Mouse (Mus musculus): ENCODE measurements around the gene Pde6d. TPM values are rescaled to one million over a fixed set of nuclear protein-coding genes. Genes with fewer than 3 reads are reported as not detected.

The Pde6d gene
- polyA plus RNA-seq, 1 experiment = 33.6 TPM

DNA sequence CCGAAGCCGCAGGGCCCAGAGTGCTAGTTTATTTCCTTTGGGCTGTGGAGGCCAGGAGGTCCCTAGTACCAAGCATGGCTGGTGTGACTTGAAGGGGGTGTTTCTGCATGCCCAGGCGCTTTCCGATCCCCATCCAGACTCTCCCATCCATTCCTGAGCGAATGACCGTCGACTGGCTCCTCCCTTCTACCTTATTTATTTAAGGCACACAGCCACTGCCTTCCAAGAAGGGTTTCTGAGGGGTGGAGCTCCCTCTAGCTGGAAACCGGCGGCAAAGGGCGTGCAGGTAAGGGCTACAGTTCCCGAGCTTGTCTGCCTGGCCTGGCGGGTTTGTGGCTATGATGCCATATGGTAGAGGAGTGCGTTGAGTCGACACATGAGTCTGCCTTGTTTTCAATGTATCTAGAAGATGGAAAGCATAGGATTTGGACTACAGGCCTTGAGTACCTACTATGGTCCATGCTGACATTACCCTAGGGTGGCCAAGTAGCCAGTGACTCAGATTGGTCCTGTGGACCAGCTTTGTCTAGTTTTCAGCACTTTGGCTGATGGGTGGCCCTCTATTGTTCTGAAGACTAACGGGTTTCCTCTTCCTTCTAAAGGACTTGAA, 53.8 kb downstream of the Pde6d start:
- no peak for TF ChIP-seq POLR2A (IDR thresholded peaks at IDR 0.05; ENCODE audit: borderline replicate concordance, low read depth, low read length)
- peak; percentile 7 for TF ChIP-seq CTCF (IDR thresholded peaks at IDR 0.05; ENCODE audit: low read depth, low read length)
- Histone ChIP-seq H3K4me3 (ENCODE audit: insufficient read depth, low read length) (peak overlapping the region; percentile 97), H3K27ac (ENCODE audit: insufficient read depth, low read depth, low read length) (peak overlapping the region; percentile 84), H3K4me1 (ENCODE audit: control insufficient read depth, insufficient read depth, low read length) (peaks cover 8% of the 10 kb centered on the region)

- TF ChIP-seq CTCF (IDR thresholded peaks at IDR 0.05; ENCODE audit: low read depth, low read length) (peak; percentile 59), POLR2A (IDR thresholded peaks at IDR 0.05; ENCODE audit: borderline replicate concordance, low read depth, low read length) (no peak)
- H3K27ac ChIP-seq (ENCODE audit: insufficient read depth, low read depth, low read length) = peak overlapping the region; percentile 84
- peaks cover 14% of the 10 kb centered on the region for H3K4me1 ChIP-seq (ENCODE audit: control insufficient read depth, insufficient read depth, low read length)
- peak overlapping the region; percentile 97 for H3K4me3 ChIP-seq (ENCODE audit: insufficient read depth, low read length)
Measured at GRCm38 (mm10) chr1:86527599-86528486, 54.6 kb downstream of the Pde6d start.

DNA sequence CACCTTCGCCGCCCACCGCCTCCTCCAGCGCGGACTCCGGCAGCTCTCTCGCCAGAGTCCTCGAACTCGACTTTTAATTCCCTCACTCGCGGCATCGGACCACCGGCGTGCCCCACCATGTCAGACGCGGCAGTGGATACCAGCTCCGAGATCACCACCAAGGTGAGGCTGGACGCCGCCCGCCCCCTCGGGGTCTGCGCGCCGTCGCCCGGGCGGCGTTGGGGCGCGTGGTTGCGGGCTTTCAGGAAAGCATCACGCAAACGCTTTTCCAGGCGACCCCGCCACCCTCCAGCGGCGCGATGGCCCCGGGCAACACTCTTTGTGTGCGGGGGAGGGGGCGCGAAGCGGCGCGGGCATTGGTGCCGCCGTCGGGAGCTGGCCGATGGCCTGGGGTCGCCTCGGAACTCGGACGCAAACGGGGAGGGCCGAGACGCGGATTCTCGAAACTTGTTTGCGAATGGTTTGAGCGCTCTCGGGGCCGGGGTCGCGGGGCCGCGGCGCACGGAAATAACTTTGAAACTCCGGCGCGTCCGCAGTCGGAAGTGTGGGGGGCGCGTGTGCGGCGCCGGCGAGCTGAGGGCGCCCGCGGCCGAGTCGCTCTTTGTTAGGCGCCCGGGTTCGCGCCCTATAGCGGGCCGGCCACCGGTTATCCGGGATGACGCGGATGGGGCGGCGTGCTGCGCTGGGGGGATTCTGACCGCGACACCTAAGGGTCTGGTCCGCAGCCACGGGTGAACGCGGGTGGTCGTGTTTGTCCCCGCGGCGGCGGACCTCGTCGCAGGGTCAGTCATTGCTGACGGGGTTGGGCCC, 55.4 kb downstream of the Pde6d start:
- Histone ChIP-seq H3K4me1 (ENCODE audit: control insufficient read depth, insufficient read depth, low read length) (peaks cover 19% of the 10 kb centered on the region), H3K27ac (ENCODE audit: insufficient read depth, low read depth, low read length) (peak overlapping the region; percentile 84), H3K4me3 (ENCODE audit: insufficient read depth, low read length) (peak overlapping the region; percentile 97)
- TF ChIP-seq POLR2A (IDR thresholded peaks at IDR 0.05; ENCODE audit: borderline replicate concordance, low read depth, low read length) = no peak; the same call in 1 of the 2 replicates
- no peak for TF ChIP-seq CTCF (IDR thresholded peaks at IDR 0.05; ENCODE audit: low read depth, low read length)

DNA sequence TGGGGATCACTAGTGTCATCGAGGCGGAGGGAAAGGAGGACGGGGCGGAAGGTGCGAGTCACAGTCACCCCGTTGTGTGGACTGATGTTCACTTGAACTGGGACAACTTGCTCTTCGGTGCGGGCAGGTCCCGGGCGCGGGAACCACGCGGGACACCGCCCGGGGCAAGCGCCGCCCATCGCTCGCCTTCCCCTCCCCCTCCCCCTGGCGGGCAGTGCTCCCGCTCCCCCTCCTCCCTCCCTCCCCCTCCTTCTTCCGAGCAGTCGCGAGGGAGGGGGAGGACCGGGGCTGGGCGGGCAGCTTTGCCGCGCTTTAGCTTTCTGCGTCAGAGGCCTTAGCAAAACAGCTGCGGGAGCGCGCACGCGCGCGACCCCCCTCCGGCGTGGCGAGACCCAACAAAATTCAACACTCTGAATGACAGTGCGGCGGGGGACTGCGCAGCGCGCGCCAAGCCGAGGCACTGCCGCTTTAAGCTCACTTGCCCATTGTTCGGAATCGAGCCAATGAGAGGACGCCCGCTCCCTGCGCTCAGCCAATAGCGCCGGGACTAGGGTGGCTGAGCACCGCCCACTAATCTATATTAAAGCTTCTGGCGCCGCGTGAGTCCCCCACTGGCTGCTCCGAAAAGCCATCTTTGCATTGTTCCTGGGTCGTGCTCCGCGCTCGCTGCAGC, 56.2 kb downstream of the Pde6d start, which contains the start of gene Ptma:
Ptma (plus strand) TSS at position 611 of the 673 bp plus-strand sequence.
- Histone ChIP-seq H3K4me3 (ENCODE audit: insufficient read depth, low read length) (peak within 1 kb of the TSS; percentile 97), H3K27ac (ENCODE audit: insufficient read depth, low read depth, low read length) (peak within 1 kb of the TSS; percentile 94), H3K4me1 (ENCODE audit: control insufficient read depth, insufficient read depth, low read length) (peaks cover 20% of the 10 kb centered on the region)
- 0 out of 2 replicates have a peak, but pooled peaks have one; percentile 41 for TF ChIP-seq POLR2A (IDR thresholded peaks at IDR 0.05; ENCODE audit: borderline replicate concordance, low read depth, low read length)
- TF ChIP-seq CTCF (IDR thresholded peaks at IDR 0.05; ENCODE audit: low read depth, low read length) = no peak

- H3K27ac ChIP-seq (ENCODE audit: insufficient read depth, low read depth, low read length) = peak overlapping the region; percentile 94
- TF ChIP-seq POLR2A (IDR thresholded peaks at IDR 0.05; ENCODE audit: borderline replicate concordance, low read depth, low read length) (no peak), CTCF (IDR thresholded peaks at IDR 0.05; ENCODE audit: low read depth, low read length) (peak; percentile 44)
- H3K4me3 ChIP-seq (ENCODE audit: insufficient read depth, low read length) = peak overlapping the region; percentile 57
- peaks cover 20% of the 10 kb centered on the region for H3K4me1 ChIP-seq (ENCODE audit: control insufficient read depth, insufficient read depth, low read length)
Measured at GRCm38 (mm10) chr1:86525499-86526115, 56.8 kb downstream of the Pde6d start.

DNA sequence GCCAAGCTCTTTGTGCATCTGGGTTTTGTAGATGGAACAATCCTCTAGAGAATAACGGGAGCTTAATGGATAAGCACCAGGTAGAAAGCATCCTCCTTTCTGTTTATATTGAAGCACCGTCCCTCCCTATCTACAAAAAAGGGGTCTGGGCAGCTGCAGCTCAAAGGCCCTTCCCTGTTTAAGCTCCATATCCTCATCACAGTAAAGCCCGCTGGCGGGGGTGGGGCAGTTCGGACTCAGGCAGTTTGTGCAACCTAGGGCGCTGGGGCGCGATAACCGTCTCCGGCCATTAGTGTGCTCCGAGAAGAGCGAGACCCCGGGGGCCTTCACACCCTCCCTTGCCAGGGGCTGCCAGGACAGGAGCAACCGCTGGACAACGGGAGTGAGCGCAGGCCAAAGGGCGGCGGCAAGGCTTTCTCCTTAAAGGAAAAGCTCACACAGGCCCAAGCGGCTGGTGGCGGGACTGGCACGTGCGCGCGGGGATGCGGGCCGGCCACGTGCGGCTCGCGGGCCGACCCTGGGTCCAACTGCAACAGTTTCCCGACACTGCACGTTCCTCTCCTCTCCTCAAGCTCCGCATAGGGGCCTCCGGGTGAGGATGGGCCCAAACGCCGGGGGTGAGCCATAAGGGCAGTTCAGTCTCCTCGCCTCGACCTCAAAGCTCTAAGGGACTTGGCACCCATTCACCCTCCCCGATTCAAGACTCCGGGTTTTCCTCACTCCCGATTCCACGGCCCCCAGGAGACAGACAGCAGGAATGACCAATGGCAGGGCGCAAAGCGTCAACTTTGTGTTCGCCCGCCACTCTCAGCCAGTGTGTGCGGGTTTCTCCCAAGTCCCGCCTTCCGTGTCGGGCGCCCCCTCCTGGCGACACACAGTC, 57.6 kb downstream of the Pde6d start:
- peaks cover 20% of the 10 kb centered on the region for H3K4me1 ChIP-seq (ENCODE audit: control insufficient read depth, insufficient read depth, low read length)
- TF ChIP-seq POLR2A (IDR thresholded peaks at IDR 0.05; ENCODE audit: borderline replicate concordance, low read depth, low read length) = no peak
- TF ChIP-seq CTCF (IDR thresholded peaks at IDR 0.05; ENCODE audit: low read depth, low read length) = no peak; the same call in 1 of the 2 replicates
- H3K4me3 ChIP-seq (ENCODE audit: insufficient read depth, low read length) = peak overlapping the region; percentile 57
- peak overlapping the region; percentile 94 for H3K27ac ChIP-seq (ENCODE audit: insufficient read depth, low read depth, low read length)

DNA sequence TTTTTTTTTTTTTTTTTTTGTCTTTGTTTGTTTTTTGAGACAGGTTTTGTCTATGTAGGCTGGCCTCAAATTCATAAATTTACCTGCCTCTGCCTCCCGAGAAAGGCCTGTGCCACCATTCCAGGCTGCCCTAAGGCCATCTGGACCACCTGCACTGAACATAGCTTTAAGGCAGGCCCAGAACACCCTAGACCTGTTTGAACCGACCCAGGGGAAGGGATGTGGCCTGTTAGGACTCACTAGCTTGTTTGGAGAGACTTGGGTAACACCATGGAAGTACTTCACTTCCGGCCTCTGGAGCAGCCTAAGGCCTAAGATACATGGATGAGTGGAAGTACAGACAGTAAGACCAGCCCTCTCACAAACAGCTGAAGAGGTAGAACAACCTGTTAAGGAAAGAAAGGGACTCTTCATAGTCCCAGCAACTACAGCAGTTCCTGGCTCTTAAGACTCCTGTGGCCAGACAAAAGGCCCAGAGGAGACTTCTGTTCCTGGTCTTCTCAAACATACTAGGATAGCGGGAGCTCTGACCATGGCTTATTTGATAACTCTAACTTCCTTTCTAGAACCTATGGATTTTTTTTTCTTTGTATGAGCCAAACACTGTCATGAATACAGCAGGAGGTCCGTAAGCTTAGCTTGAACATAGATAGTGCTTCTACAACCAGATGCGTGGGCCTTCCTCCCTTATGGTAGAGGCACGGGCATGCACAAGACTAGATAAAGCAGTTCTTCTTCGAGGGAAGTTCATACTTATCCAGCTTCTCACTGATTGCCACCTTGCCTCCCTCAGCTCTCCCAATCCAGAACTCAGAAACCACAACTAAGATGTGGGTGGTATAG, 58.4 kb downstream of the Pde6d start:
- no peak for TF ChIP-seq CTCF (IDR thresholded peaks at IDR 0.05; ENCODE audit: low read depth, low read length)
- peaks cover 20% of the 10 kb centered on the region for H3K4me1 ChIP-seq (ENCODE audit: control insufficient read depth, insufficient read depth, low read length)
- no peak overlapping the region for H3K4me3 ChIP-seq (ENCODE audit: insufficient read depth, low read length)
- no peak overlapping the region for H3K27ac ChIP-seq (ENCODE audit: insufficient read depth, low read depth, low read length)
